ENCODE assay signal across 28 mouse cellular contexts in the genomic region with DNA sequence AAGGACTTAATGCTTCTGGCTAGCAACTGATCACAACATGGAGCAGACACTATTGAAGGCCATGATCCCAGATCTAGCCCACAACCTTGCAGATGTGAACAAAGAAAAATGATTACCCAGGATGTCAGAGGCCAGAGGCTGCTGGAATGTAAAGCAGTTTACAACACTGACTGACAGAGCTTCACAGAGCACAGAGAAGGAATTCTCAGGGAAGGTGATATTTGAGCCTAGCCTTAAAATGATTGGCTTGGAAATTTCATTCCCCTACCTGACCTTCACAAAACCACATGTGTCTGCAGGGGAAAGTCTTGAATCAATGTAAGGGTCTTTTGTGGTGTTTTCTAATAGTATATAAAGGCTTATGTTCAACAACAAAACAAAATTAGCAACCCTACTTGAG. TPM values are rescaled to one million over a fixed set of nuclear protein-coding genes. Genes with fewer than 3 reads are reported as not detected.
"Had no signal": no experiment of that assay in that cellular context is flagged by ENCODE, and none has a peak within 500 bp of the region (broad histone marks: within the 10 kb centered on the region; RNA-seq: fewer than 3 reads in every experiment).

No protein-coding gene starts in this region.

- H3K27me3 ChIP-seq: limb, embryonic 13.5 days; liver, embryonic 12.5 days; liver, embryonic 15.5 days; lung, embryonic 15.5 days; megakaryocyte, embryonic 14.5 days; midbrain, embryonic 12.5 days; midbrain, embryonic 15.5 days; neural tube, embryonic 12.5 days; neural tube, embryonic 15.5 days; stomach, embryonic 15.5 days had no signal

- H3K36me3 ChIP-seq: limb, embryonic 10.5 days; limb, embryonic 13.5 days; liver, embryonic 12.5 days; liver, embryonic 15.5 days; lung, embryonic 15.5 days; midbrain, embryonic 12.5 days; midbrain, embryonic 15.5 days; neural tube, embryonic 12.5 days; neural tube, embryonic 15.5 days; stomach, embryonic 15.5 days had no signal

- ATAC-seq: midbrain, embryonic 15.5 days had no signal

- H3K9ac ChIP-seq: limb, embryonic 13.5 days; liver, embryonic 12.5 days; liver, embryonic 15.5 days; lung, embryonic 15.5 days; midbrain, embryonic 12.5 days; midbrain, embryonic 15.5 days; neural tube, embryonic 12.5 days; neural tube, embryonic 15.5 days; stomach, embryonic 15.5 days had no signal

- DNase-seq: kidney, adult 2 months; kidney, postnatal 14 days; layer of hippocampus, adult 9-11 months; lung, adult 18-20 months; lung, postnatal 10 days; lung, postnatal 36 days; right cerebral cortex, adult 18-20 months; right cerebral cortex, postnatal 14 days; right cerebral cortex, postnatal 4 days; thymus, postnatal 25 days had no signal

- H3K4me2 ChIP-seq: limb, embryonic 13.5 days; liver, embryonic 15.5 days; lung, embryonic 15.5 days; midbrain, embryonic 12.5 days; midbrain, embryonic 15.5 days; neural tube, embryonic 12.5 days; neural tube, embryonic 15.5 days; stomach, embryonic 15.5 days had no signal

- H3K4me1 ChIP-seq: limb, embryonic 10.5 days; lung, embryonic 15.5 days; midbrain, embryonic 12.5 days; midbrain, embryonic 15.5 days; neural tube, embryonic 12.5 days; neural tube, embryonic 15.5 days; stomach, embryonic 15.5 days had no signal

- H3K27ac ChIP-seq: layer of hippocampus, adult 2 months; limb, embryonic 10.5 days; limb, embryonic 13.5 days; liver, embryonic 12.5 days; liver, embryonic 15.5 days; lung, embryonic 15.5 days; midbrain, embryonic 12.5 days; midbrain, embryonic 15.5 days; neural tube, embryonic 12.5 days; neural tube, embryonic 15.5 days; stomach, embryonic 15.5 days had no signal

- H3K9me3 ChIP-seq: limb, embryonic 10.5 days; limb, embryonic 13.5 days; liver, embryonic 12.5 days; liver, embryonic 15.5 days; lung, embryonic 15.5 days; megakaryocyte, embryonic 14.5 days; midbrain, embryonic 12.5 days; midbrain, embryonic 15.5 days; neural tube, embryonic 12.5 days; neural tube, embryonic 15.5 days; stomach, embryonic 15.5 days had no signal

- H3K4me3 ChIP-seq: layer of hippocampus, adult 2 months; limb, embryonic 10.5 days; limb, embryonic 13.5 days; liver, embryonic 12.5 days; liver, embryonic 15.5 days; lung, embryonic 15.5 days; megakaryocyte, embryonic 14.5 days; midbrain, embryonic 12.5 days; midbrain, embryonic 15.5 days; neural tube, embryonic 12.5 days; neural tube, embryonic 15.5 days; stomach, embryonic 15.5 days had no signal

RNA-seq across cellular contexts. Expression of a gene that starts 1.3 kb away (rescaled TPM):
- total RNA-seq: layer of hippocampus, postnatal 25 days; left cerebral cortex, adult 18-20 months; left cerebral cortex, postnatal 25 days had no signal
- polyA plus RNA-seq: large intestine, adult 2 months; limb, embryonic 10.5 days; midbrain, embryonic 12.5 days; midbrain, embryonic 15.5 days had no signal

RNA-seq across cellular contexts. Expression of a gene that starts 15.9 kb away (rescaled TPM):
- total RNA-seq: layer of hippocampus, adult 2 months; layer of hippocampus, postnatal 25 days; left cerebral cortex, adult 18-20 months; left cerebral cortex, postnatal 25 days had no signal
- polyA plus RNA-seq: kidney, adult 2 months; kidney, embryonic 14.5 days; large intestine, adult 2 months; limb, embryonic 10.5 days; limb, embryonic 13.5 days; midbrain, embryonic 12.5 days; midbrain, embryonic 15.5 days; neural tube, embryonic 12.5 days had no signal

RNA-seq across cellular contexts. Expression of a gene that starts 35.6 kb away (rescaled TPM):
- total RNA-seq: layer of hippocampus, adult 2 months; layer of hippocampus, postnatal 25 days; left cerebral cortex, adult 18-20 months; left cerebral cortex, postnatal 25 days had no signal
- polyA plus RNA-seq: kidney, adult 2 months; kidney, embryonic 14.5 days; large intestine, adult 2 months; limb, embryonic 10.5 days; limb, embryonic 13.5 days; lung, embryonic 15.5 days; midbrain, embryonic 12.5 days; midbrain, embryonic 15.5 days; neural tube, embryonic 12.5 days; neural tube, embryonic 15.5 days; stomach, embryonic 15.5 days; thymus, postnatal 0 days had no signal
